10 mouse cellular contexts compared by ENCODE assay signal in the genomic region with DNA sequence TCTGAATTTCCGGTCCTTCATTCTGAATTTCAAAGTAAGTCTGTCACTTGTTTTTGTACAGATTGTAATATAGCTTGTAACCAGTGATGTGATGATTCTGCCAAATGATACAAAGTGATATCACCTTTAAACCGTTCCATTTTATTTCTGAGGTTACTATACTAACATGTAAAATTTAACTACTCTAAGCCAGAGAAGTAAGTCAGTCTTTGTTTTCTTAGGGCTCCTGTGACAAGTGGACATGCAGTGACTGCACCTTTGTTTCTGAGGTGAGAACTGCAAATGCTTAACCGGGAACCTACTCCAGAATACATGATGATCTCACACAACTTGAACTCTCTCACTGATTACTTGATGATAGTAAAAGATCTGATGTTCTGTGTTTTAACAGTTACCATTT. TPM values are rescaled to one million over a fixed set of nuclear protein-coding genes. Genes with fewer than 3 reads are reported as not detected.
DNase-seq lines count a peak whose midpoint lies in the region; ATAC-seq and TF ChIP-seq lines count a peak whose summit lies in the region.
"Had no signal": no experiment of that assay in that cellular context is flagged by ENCODE, and none has a peak within 500 bp of the region (broad histone marks: within the 10 kb centered on the region; RNA-seq: fewer than 3 reads in every experiment).

No protein-coding gene starts in this region.

- peak overlapping the region; percentile 75 for H3K27ac ChIP-seq in lung, embryonic 14.5 days (ENCODE audit: low read depth)
- peak overlapping the region; percentile 62; the same call in 1 of the 2 replicates for H3K27ac ChIP-seq in embryonic facial prominence, embryonic 13.5 days
- no peak overlapping the region for H3K27ac ChIP-seq in limb, embryonic 11.5 days (replicated peaks; ENCODE audit: low read depth, low read length)
- H3K27ac ChIP-seq in neural tube, embryonic 15.5 days (replicated peaks), result no peak overlapping the region
- H3K27ac ChIP-seq: macrophage had no signal

- WGBS in lung, embryonic 14.5 days, result 34% methylated on average over 3 of the region's 3 CpGs
- 27% methylated on average over 3 of the region's 3 CpGs for WGBS in embryonic facial prominence, embryonic 13.5 days
- WGBS in limb, embryonic 11.5 days, result 41% methylated on average over 3 of the region's 3 CpGs
- WGBS in neural tube, embryonic 15.5 days, result 28% methylated on average over 3 of the region's 3 CpGs

- peak overlapping the region; percentile 85 for H3K4me2 ChIP-seq in lung, embryonic 14.5 days
- H3K4me2 ChIP-seq in embryonic facial prominence, embryonic 13.5 days, result peak overlapping the region; percentile 84
- peak overlapping the region; percentile 34; the same call in 1 of the 2 replicates for H3K4me2 ChIP-seq in limb, embryonic 11.5 days (ENCODE audit: low read depth, severe bottlenecking)
- H3K4me2 ChIP-seq in neural tube, embryonic 15.5 days, result peak overlapping the region; percentile 81

- H3K36me3 ChIP-seq in lung, embryonic 14.5 days (ENCODE audit: insufficient read depth), result peaks cover 55% of the 10 kb centered on the region
- peaks cover 44% of the 10 kb centered on the region for H3K36me3 ChIP-seq in embryonic facial prominence, embryonic 13.5 days
- H3K36me3 ChIP-seq in limb, embryonic 11.5 days (ENCODE audit: control insufficient read depth, insufficient read depth, low read length), result peaks cover 6% of the 10 kb centered on the region; the same call in 1 of the 2 replicates
- peaks cover 29% of the 10 kb centered on the region for H3K36me3 ChIP-seq in neural tube, embryonic 15.5 days

- H3K4me1 ChIP-seq in lung, embryonic 14.5 days (ENCODE audit: insufficient read depth), result no peaks in the 10 kb centered on the region
- H3K4me1 ChIP-seq in embryonic facial prominence, embryonic 13.5 days, result peaks cover 12% of the 10 kb centered on the region
- no peaks in the 10 kb centered on the region; the same call in 1 of the 2 replicates for H3K4me1 ChIP-seq in limb, embryonic 11.5 days (ENCODE audit: control insufficient read depth, insufficient read depth, low read length)
- peaks cover 37% of the 10 kb centered on the region for H3K4me1 ChIP-seq in neural tube, embryonic 15.5 days

- ATAC-seq in lung, embryonic 14.5 days (ENCODE audit: insufficient read depth), result no peak
- no peak for ATAC-seq in embryonic facial prominence, embryonic 13.5 days (ENCODE audit: insufficient number of reproducible peaks, insufficient read depth, low FRiP score, low TSS enrichment, low read depth)
- ATAC-seq in limb, embryonic 11.5 days (ENCODE audit: insufficient number of reproducible peaks, low FRiP score, low TSS enrichment, low read depth), result no peak
- ATAC-seq in neural tube, embryonic 15.5 days (ENCODE audit: low FRiP score), result no peak

- peak overlapping the region; percentile 81 for H3K4me3 ChIP-seq in lung, embryonic 14.5 days (ENCODE audit: low read depth, low read length)
- peak overlapping the region; percentile 58 for H3K4me3 ChIP-seq in embryonic facial prominence, embryonic 13.5 days
- no peak overlapping the region; the same call in 1 of the 2 replicates for H3K4me3 ChIP-seq in limb, embryonic 11.5 days (ENCODE audit: low read depth, low read length)
- no peak overlapping the region for H3K4me3 ChIP-seq in neural tube, embryonic 15.5 days (replicated peaks)

- peak; percentile 12 for DNase-seq in lung, embryonic 14.5 days
- no peak for DNase-seq in lung, postnatal 36 days
- DNase-seq in limb, embryonic 11.5 days (ENCODE audit: low spot score), result no peak
- DNase-seq in T-cell, adult 2 months (ENCODE audit: low spot score), result no peak
- DNase-seq in layer of hippocampus, postnatal 25 days (ENCODE audit: extremely low spot score in 1 of 2, low spot score in 1 of 2), result no peak
- no peak for DNase-seq in spleen, postnatal 10 days (ENCODE audit: low spot score in 2 of 2)
- DNase-seq: adrenal gland, postnatal 10 days had no signal

- TF ChIP-seq CTCF in lung, embryonic 14.5 days (IDR thresholded peaks at IDR 0.05; ENCODE audit: low read depth), result no peak

- H3K9ac ChIP-seq in lung, embryonic 14.5 days, result peak overlapping the region; percentile 97
- H3K9ac ChIP-seq in embryonic facial prominence, embryonic 13.5 days, result 0 out of 2 replicates have a peak overlapping the region, but pooled peaks have one; percentile 60
- no peak overlapping the region for H3K9ac ChIP-seq in limb, embryonic 11.5 days (ENCODE audit: low read length)
- H3K9ac ChIP-seq in neural tube, embryonic 15.5 days (replicated peaks), result no peak overlapping the region

- no peaks in the 10 kb centered on the region for H3K9me3 ChIP-seq in lung, embryonic 14.5 days (ENCODE audit: low read depth, low read length)
- H3K9me3 ChIP-seq in embryonic facial prominence, embryonic 13.5 days, result no peaks in the 10 kb centered on the region
- H3K9me3 ChIP-seq in limb, embryonic 11.5 days (ENCODE audit: control insufficient read depth, low read length), result no peaks in the 10 kb centered on the region
- H3K9me3 ChIP-seq in neural tube, embryonic 15.5 days (replicated peaks), result no peaks in the 10 kb centered on the region

- H3K27me3 ChIP-seq in lung, embryonic 14.5 days (ENCODE audit: insufficient read depth, low read length), result no peaks in the 10 kb centered on the region
- no peaks in the 10 kb centered on the region for H3K27me3 ChIP-seq in embryonic facial prominence, embryonic 13.5 days
- H3K27me3 ChIP-seq in limb, embryonic 11.5 days (ENCODE audit: control insufficient read depth, insufficient read depth, low read length), result no peaks in the 10 kb centered on the region
- no peaks in the 10 kb centered on the region for H3K27me3 ChIP-seq in neural tube, embryonic 15.5 days (replicated peaks)

RNA-seq across cellular contexts. Expression of gene Zbtb37, which starts 3.4 kb away (rescaled TPM):
- 9.5 and 12.2 TPM in 2 replicates for polyA plus RNA-seq in lung, embryonic 14.5 days (2014; fragmentation: Nextera tagmentation; extraction: Ambion mirVana)
- polyA plus RNA-seq in embryonic facial prominence, embryonic 13.5 days (2015; fragmentation: Nextera tagmentation; extraction: Ambion mirVana), result 8.8 and 11.7 TPM in 2 replicates
- 9.3 and 11.5 TPM in 2 replicates for polyA plus RNA-seq in limb, embryonic 11.5 days (2014; fragmentation: Nextera tagmentation; extraction: Ambion mirVana)
- polyA plus RNA-seq in neural tube, embryonic 15.5 days (2015; fragmentation: Nextera tagmentation; extraction: Ambion mirVana), result 9.0 and 13.0 TPM in 2 replicates
- 10 to 100 TPM; 15.0 to 18.2 TPM for total RNA-seq in layer of hippocampus, postnatal 25 days (2021)

RNA-seq across cellular contexts. Expression of gene Dars2, which starts 32.5 kb away (rescaled TPM):
- polyA plus RNA-seq in lung, embryonic 14.5 days (2014; fragmentation: Nextera tagmentation; extraction: Ambion mirVana), result 37.0 and 42.4 TPM in 2 replicates
- 26.2 TPM in 2 replicates for polyA plus RNA-seq in embryonic facial prominence, embryonic 13.5 days (2015; fragmentation: Nextera tagmentation; extraction: Ambion mirVana)
- polyA plus RNA-seq in limb, embryonic 11.5 days (2014; fragmentation: Nextera tagmentation; extraction: Ambion mirVana), result 48.0 and 51.6 TPM in 2 replicates
- 23.2 and 30.0 TPM in 2 replicates for polyA plus RNA-seq in neural tube, embryonic 15.5 days (2015; fragmentation: Nextera tagmentation; extraction: Ambion mirVana)
- total RNA-seq in layer of hippocampus, postnatal 25 days (2021), result 10 to 100 TPM; 22.8 to 26.3 TPM

RNA-seq across cellular contexts. Expression of gene Cenpl, which starts 32.5 kb away (rescaled TPM):
- 35.9 and 38.0 TPM in 2 replicates for polyA plus RNA-seq in lung, embryonic 14.5 days (2014; fragmentation: Nextera tagmentation; extraction: Ambion mirVana)
- 36.1 and 36.2 TPM in 2 replicates for polyA plus RNA-seq in embryonic facial prominence, embryonic 13.5 days (2015; fragmentation: Nextera tagmentation; extraction: Ambion mirVana)
- 41.7 and 44.8 TPM in 2 replicates for polyA plus RNA-seq in limb, embryonic 11.5 days (2014; fragmentation: Nextera tagmentation; extraction: Ambion mirVana)
- 9.1 and 14.5 TPM in 2 replicates for polyA plus RNA-seq in neural tube, embryonic 15.5 days (2015; fragmentation: Nextera tagmentation; extraction: Ambion mirVana)
- 1 to 10 TPM; 1.5 to 1.8 TPM for total RNA-seq in layer of hippocampus, postnatal 25 days (2021)

RNA-seq across cellular contexts. Expression of gene Serpinc1, which starts 59.6 kb away (rescaled TPM):
- polyA plus RNA-seq in lung, embryonic 14.5 days (2014; fragmentation: Nextera tagmentation; extraction: Ambion mirVana), result 1.3 and 1.6 TPM in 2 replicates
- polyA plus RNA-seq in embryonic facial prominence, embryonic 13.5 days (2015; fragmentation: Nextera tagmentation; extraction: Ambion mirVana), result 2.3 and 5.5 TPM in 2 replicates
- 1.4 and 2.0 TPM in 2 replicates for polyA plus RNA-seq in limb, embryonic 11.5 days (2014; fragmentation: Nextera tagmentation; extraction: Ambion mirVana)
- 3.4 TPM in 2 replicates for polyA plus RNA-seq in neural tube, embryonic 15.5 days (2015; fragmentation: Nextera tagmentation; extraction: Ambion mirVana)
- under 1 TPM; 0.15 to 0.47 TPM for total RNA-seq in layer of hippocampus, postnatal 25 days (2021)

Comparison
In these comparisons a context has a peak if more than half of its experiments do, and no peak if none do; other contexts are left out.
1. H3K27ac ChIP-seq: peak in lung, embryonic 14.5 days (single experiment) and embryonic facial prominence, embryonic 13.5 days (single experiment); none in limb, embryonic 11.5 days (single experiment) and neural tube, embryonic 15.5 days (single experiment).
2. H3K4me2 ChIP-seq: peak in every context shown above with its lines; median percentile 85 in lung, embryonic 14.5 days; 84 in embryonic facial prominence, embryonic 13.5 days; 81 in neural tube, embryonic 15.5 days; 34 in limb, embryonic 11.5 days.
3. H3K4me3 ChIP-seq: peak in lung, embryonic 14.5 days (single experiment) and embryonic facial prominence, embryonic 13.5 days (single experiment); none in limb, embryonic 11.5 days (single experiment) and neural tube, embryonic 15.5 days (single experiment).
4. H3K9ac ChIP-seq: peak in lung, embryonic 14.5 days (single experiment) and embryonic facial prominence, embryonic 13.5 days (single experiment); none in limb, embryonic 11.5 days (single experiment) and neural tube, embryonic 15.5 days (single experiment).